Mouse (Mus musculus) heart, embryonic 11.5 days (tissue): ENCODE data around the gene Hspb7. TPM values are rescaled to one million over a fixed set of nuclear protein-coding genes. Genes with fewer than 3 reads are reported as not detected.

Experiments used
- ATAC-seq: fragments of 200-750 bp; cut with Nextera tagmentation; replicated peaks from 2 replicates; pipeline ENCODE4 v1.8.0; 2017; ENCODE audit warnings: moderate library complexity; ENCODE audit not compliant: insufficient number of reproducible peaks, low FRiP score, low TSS enrichment
- H3K27ac ChIP-seq: fragments of 300-500 bp; sonication (generic); 2 replicates; pipeline ENCODE4 v1.5.1; 2014; ENCODE audit warnings: mild to moderate bottlenecking, low read depth, low read length
- H3K27me3 ChIP-seq: fragments of 300-500 bp; sonication (generic); 2 replicates; pipeline ENCODE4 v1.6.1; 2014; ENCODE audit warnings: mild to moderate bottlenecking, low read length, mixed read lengths; ENCODE audit not compliant: control insufficient read depth, insufficient read depth
- H3K36me3 ChIP-seq: fragments of 300-500 bp; sonication (generic); 2 replicates; pipeline ENCODE4 v1.6.1; 2014; ENCODE audit warnings: mild to moderate bottlenecking, low read length, moderate library complexity, mixed read lengths; ENCODE audit not compliant: control insufficient read depth, insufficient read depth
- H3K4me1 ChIP-seq: fragments of 300-500 bp; sonication (generic); 2 replicates; pipeline ENCODE4 v1.6.1; 2014; ENCODE audit warnings: low read length; ENCODE audit not compliant: control insufficient read depth, insufficient read depth
- H3K4me2 ChIP-seq: fragments of 300-500 bp; sonication (generic); 2 replicates; pipeline ENCODE4 v1.6.1; 2014; ENCODE audit warnings: mild to moderate bottlenecking, moderate library complexity
- H3K4me3 ChIP-seq: fragments of 300-500 bp; sonication (generic); 2 replicates; pipeline ENCODE4 v1.5.1; 2014; ENCODE audit warnings: low read depth, low read length
- H3K9ac ChIP-seq: fragments of 300-500 bp; sonication (generic); 2 replicates; pipeline ENCODE4 v1.6.1; 2014; ENCODE audit warnings: mild to moderate bottlenecking, low read depth, low read length, moderate library complexity
- H3K9me3 ChIP-seq: fragments of 300-500 bp; sonication (generic); replicated peaks from 2 replicates; pipeline ENCODE4 v1.6.1; 2016; ENCODE audit warnings: low read length; ENCODE audit not compliant: control insufficient read depth
- WGBS: fragments of 180-500 bp; shearing (Covaris S2); extraction: QIAGEN DNeasy Blood & Tissue Kit; methylation state at CpG from one replicate; pipeline ENCODE4 v1.1.7; 2014; ENCODE audit not compliant: insufficient replicate concordance; 5-methylcytosine and 5-hydroxymethylcytosine counted together
- polyA plus RNA-seq: library from polyadenylated mRNA; unstranded; fragments of >200 nt; fragmentation: Nextera tagmentation; extraction: Ambion mirVana; gene quantifications from 2 replicates; pipeline ENCODE4 v1.2.1, GENCODE M21; 2014

Hspb7 gene
- polyA plus RNA-seq, 1 experiment from 2014 or later = 275 TPM

GRCm38 (mm10) chr4:141445328-141445720, 24.7 kb downstream of the Hspb7 start:
- H3K4me3 ChIP-seq = peak overlapping the region; percentile 100
- H3K27ac ChIP-seq = no peak overlapping the region
- peaks cover 22% of the 10 kb centered on the region for H3K36me3 ChIP-seq
- no peaks in the 10 kb centered on the region for H3K27me3 ChIP-seq
- peak overlapping the region; percentile 87 for H3K4me2 ChIP-seq
- no peak for ATAC-seq
- H3K4me1 ChIP-seq = peaks cover 15% of the 10 kb centered on the region
- peak overlapping the region; percentile 95 for H3K9ac ChIP-seq
- H3K9me3 ChIP-seq = no peaks in the 10 kb centered on the region
- WGBS = 16% methylated on average over 14 of the region's 14 CpGs

GRCm38 (mm10) chr4:141446211-141446610, 25.6 kb downstream of the Hspb7 start:
- Histone ChIP-seq H3K4me3 (no peak overlapping the region), H3K36me3 (peaks cover 22% of the 10 kb centered on the region), H3K9ac (no peak overlapping the region), H3K27ac (no peak overlapping the region), H3K27me3 (no peaks in the 10 kb centered on the region), H3K9me3 (no peaks in the 10 kb centered on the region), H3K4me2 (no peak overlapping the region; the same call in 1 of the 2 replicates), H3K4me1 (peaks cover 15% of the 10 kb centered on the region)
- no peak for ATAC-seq
- 67% methylated on average over 7 of the region's 7 CpGs for WGBS

GRCm38 (mm10) chr4:141451251-141451650, 30.7 kb downstream of the Hspb7 start:
- Histone ChIP-seq H3K4me2 (no peak overlapping the region), H3K27me3 (no peaks in the 10 kb centered on the region), H3K9ac (no peak overlapping the region), H3K4me1 (0 out of 2 replicates have a peak, but pooled peaks cover 5% of the 10 kb centered on the region), H3K27ac (no peak overlapping the region), H3K9me3 (no peaks in the 10 kb centered on the region), H3K4me3 (no peak overlapping the region), H3K36me3 (peaks cover 29% of the 10 kb centered on the region)
- WGBS = 76% methylated on average over 2 of the region's 2 CpGs
- no peak for ATAC-seq

GRCm38 (mm10) chr4:141451916-141452450, 31.4 kb downstream of the Hspb7 start:
- Histone ChIP-seq H3K4me3 (no peak overlapping the region), H3K9me3 (no peaks in the 10 kb centered on the region), H3K27ac (no peak overlapping the region), H3K36me3 (peaks cover 28% of the 10 kb centered on the region), H3K4me2 (no peak overlapping the region), H3K9ac (no peak overlapping the region), H3K4me1 (0 out of 2 replicates have a peak, but pooled peaks cover 4% of the 10 kb centered on the region), H3K27me3 (no peaks in the 10 kb centered on the region)
- no peak for ATAC-seq
- 91% methylated on average over 9 of the region's 9 CpGs for WGBS

DNA sequence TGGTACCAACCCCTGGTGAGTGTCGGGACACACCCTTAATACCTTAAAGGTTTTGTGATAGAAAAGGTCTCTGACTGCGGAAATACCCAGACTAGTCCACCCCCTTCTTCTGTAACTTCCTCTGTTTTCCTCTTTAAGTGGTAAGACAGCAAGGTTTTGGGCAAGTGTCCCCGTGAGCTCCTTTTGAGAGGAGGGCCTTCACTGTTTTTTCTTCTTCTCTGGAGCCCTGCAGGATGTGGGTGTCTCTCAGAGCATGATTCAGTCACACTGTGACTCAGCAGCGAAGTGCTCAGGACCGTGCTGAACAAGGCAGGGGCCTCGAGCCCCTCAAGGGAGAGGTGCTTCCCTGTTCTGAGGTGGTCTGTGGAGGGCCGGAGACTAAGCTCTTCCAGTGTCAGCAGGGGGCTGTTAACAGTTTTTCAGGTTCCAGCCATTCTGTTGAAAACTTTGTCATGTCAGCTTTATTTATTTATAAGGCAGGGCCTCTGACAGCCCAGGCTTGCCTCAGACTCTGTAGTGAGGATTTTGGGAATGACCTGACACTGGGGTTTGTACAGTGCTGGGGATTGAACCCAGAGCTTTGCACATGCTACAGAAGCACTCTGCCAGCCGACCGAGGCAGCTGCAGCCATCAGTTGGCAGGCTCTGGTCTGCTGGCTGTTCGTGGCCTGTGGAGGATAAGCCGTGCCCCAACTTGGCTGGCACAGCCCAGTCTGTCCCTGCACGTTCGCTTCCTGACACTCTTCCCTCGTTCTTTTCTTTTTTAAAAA, 34.2 kb downstream of the Hspb7 start:
- ATAC-seq = no peak
- Histone ChIP-seq H3K9ac (no peak overlapping the region), H3K27me3 (no peaks in the 10 kb centered on the region), H3K27ac (no peak overlapping the region), H3K4me1 (peaks cover 17% of the 10 kb centered on the region), H3K36me3 (peaks cover 7% of the 10 kb centered on the region), H3K9me3 (no peaks in the 10 kb centered on the region), H3K4me2 (no peak overlapping the region), H3K4me3 (no peak overlapping the region)
- WGBS = 70% methylated on average over 14 of the region's 14 CpGs

DNA sequence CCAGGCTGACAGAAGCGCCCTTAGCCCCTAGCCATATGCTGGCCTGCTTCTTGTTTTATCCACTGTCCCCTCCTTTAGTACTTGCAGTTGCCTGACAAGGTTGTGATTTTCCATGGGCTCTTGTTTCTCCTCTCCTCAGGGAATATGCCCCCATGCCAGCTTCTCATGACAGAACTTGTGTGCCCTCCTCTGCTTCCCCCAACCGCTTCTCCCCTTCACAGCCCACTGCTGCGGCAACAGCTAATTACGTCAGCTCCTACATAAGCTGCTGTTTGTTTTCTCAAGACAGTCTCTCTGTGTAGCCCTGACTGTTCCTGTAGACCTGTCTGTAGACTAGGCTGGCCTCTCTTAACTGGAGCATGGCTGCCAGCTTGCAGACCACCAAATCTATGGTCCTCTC, 34.9 kb downstream of the Hspb7 start:
- 77% methylated on average over 4 of the region's 4 CpGs for WGBS
- Histone ChIP-seq H3K27ac (no peak overlapping the region), H3K9ac (no peak overlapping the region), H3K27me3 (no peaks in the 10 kb centered on the region), H3K4me3 (no peak overlapping the region), H3K36me3 (peaks cover 7% of the 10 kb centered on the region; the same call in 1 of the 2 replicates), H3K4me2 (no peak overlapping the region), H3K9me3 (no peaks in the 10 kb centered on the region), H3K4me1 (peaks cover 17% of the 10 kb centered on the region)
- no peak for ATAC-seq

- no peak for ATAC-seq
- peaks cover 7% of the 10 kb centered on the region; the same call in 1 of the 2 replicates for H3K36me3 ChIP-seq
- WGBS = 88% methylated on average over 14 of the region's 14 CpGs
- no peaks in the 10 kb centered on the region for H3K9me3 ChIP-seq
- H3K4me2 ChIP-seq = no peak overlapping the region
- H3K9ac ChIP-seq = no peak overlapping the region
- no peak overlapping the region for H3K4me3 ChIP-seq
- no peaks in the 10 kb centered on the region for H3K27me3 ChIP-seq
- H3K27ac ChIP-seq = no peak overlapping the region
- H3K4me1 ChIP-seq = peaks cover 17% of the 10 kb centered on the region
Measured at GRCm38 (mm10) chr4:141456193-141456938, 35.8 kb downstream of the Hspb7 start.

GRCm38 (mm10) chr4:141458236-141458635, 37.7 kb downstream of the Hspb7 start:
- 12% methylated on average over 7 of the region's 7 CpGs for WGBS

More at GRCm38 (mm10) chr4:141458236-141458635, 37.7 kb downstream of the Hspb7 start:
- no peaks in the 10 kb centered on the region for H3K9me3 ChIP-seq
- no peaks in the 10 kb centered on the region for H3K27me3 ChIP-seq
- peaks cover 6% of the 10 kb centered on the region; the same call in 1 of the 2 replicates for H3K36me3 ChIP-seq
- ATAC-seq = no peak
- no peak overlapping the region for H3K4me3 ChIP-seq
- no peak overlapping the region for H3K4me2 ChIP-seq
- 0 out of 2 replicates have a peak overlapping the region, but pooled peaks have one; percentile 28 for H3K9ac ChIP-seq
- peak overlapping the region; percentile 50 for H3K27ac ChIP-seq
- peaks cover 17% of the 10 kb centered on the region for H3K4me1 ChIP-seq
